Mouse (Mus musculus) intestine, embryonic 14.5 days (tissue): ENCODE data around the gene Plekhb2. TPM values are rescaled to one million over a fixed set of nuclear protein-coding genes. Genes with fewer than 3 reads are reported as not detected.

Experiments used
- ATAC-seq: fragments of 200-750 bp; cut with Nextera tagmentation; replicated peaks from 2 replicates; pipeline ENCODE4 v1.8.0; 2017; ENCODE audit warnings: low read depth, moderate number of reproducible peaks, moderate TSS enrichment, moderate library complexity; ENCODE audit not compliant: low FRiP score, low TSS enrichment
- DNase-seq: peaks from one replicate; pipeline ENCODE4 v3.0.0-alpha.2; 2018; ENCODE audit warnings: low spot score
- H3K27ac ChIP-seq: fragments of 300-500 bp; sonication (generic); 2 replicates; pipeline ENCODE4 v1.5.1; 2014; ENCODE audit warnings: low read depth, mild to moderate bottlenecking, control low read depth
- H3K27me3 ChIP-seq: fragments of 300-500 bp; sonication (generic); replicated peaks from 2 replicates; pipeline ENCODE4 v1.6.1; 2014; ENCODE audit warnings: low read length, control low read depth; ENCODE audit not compliant: control insufficient read depth, insufficient read depth
- H3K36me3 ChIP-seq: fragments of 300-500 bp; sonication (generic); 2 replicates; pipeline ENCODE4 v1.6.1; 2014; ENCODE audit warnings: low read length, control low read depth; ENCODE audit not compliant: control insufficient read depth, insufficient read depth
- H3K4me1 ChIP-seq: fragments of 300-500 bp; sonication (generic); replicated peaks from 2 replicates; pipeline ENCODE4 v1.6.1; 2014; ENCODE audit warnings: low read length, control low read depth, mixed read lengths; ENCODE audit not compliant: control insufficient read depth, insufficient read depth
- H3K4me2 ChIP-seq: fragments of 300-500 bp; sonication (generic); 2 replicates; pipeline ENCODE4 v1.6.1; 2014; ENCODE audit warnings: low read length
- H3K4me3 ChIP-seq: fragments of 300-500 bp; sonication (generic); 2 replicates; pipeline ENCODE4 v1.5.1; 2014; ENCODE audit warnings: low read depth, low read length, control low read depth, mixed read lengths
- H3K9ac ChIP-seq: fragments of 300-500 bp; sonication (generic); 2 replicates; pipeline ENCODE4 v1.6.1; 2014; ENCODE audit warnings: mild to moderate bottlenecking, low read length
- H3K9me3 ChIP-seq: fragments of 300-500 bp; sonication (generic); 2 replicates; pipeline ENCODE4 v1.6.1; 2016; ENCODE audit warnings: low read length, control low read depth; ENCODE audit not compliant: control insufficient read depth
- WGBS: fragments of 180-500 bp; shearing (Covaris S2); extraction: QIAGEN DNeasy Blood & Tissue Kit; methylation state at CpG from one replicate; pipeline ENCODE4 v1.1.7; 2014; 5-methylcytosine and 5-hydroxymethylcytosine counted together
- polyA plus RNA-seq: library from polyadenylated mRNA; unstranded; fragments of >200 nt; fragmentation: Nextera tagmentation; extraction: Ambion mirVana; gene quantifications from 2 replicates; pipeline ENCODE4 v1.2.1, GENCODE M21; 2014

Plekhb2 gene
- polyA plus RNA-seq, 1 experiment from 2014 or later, result 56.1 TPM

- ATAC-seq, result no peak
- H3K27ac ChIP-seq, result no peak overlapping the region
- no peak for DNase-seq
Measured at GRCm38 (mm10) chr1:34892466-34892865, 42.7 kb downstream of the Plekhb2 start.

GRCm38 (mm10) chr1:34893331-34893730, 43.6 kb downstream of the Plekhb2 start:
- ATAC-seq, result no peak
- DNase-seq, result no peak
- Histone ChIP-seq H3K27me3 (no peaks in the 10 kb centered on the region), H3K9me3 (no peaks in the 10 kb centered on the region), H3K4me3 (no peak overlapping the region), H3K27ac (no peak overlapping the region), H3K9ac (no peak overlapping the region), H3K4me2 (no peak overlapping the region), H3K36me3 (no peaks in the 10 kb centered on the region), H3K4me1 (no peaks in the 10 kb centered on the region)
- 90% methylated on average over 4 of the region's 4 CpGs for WGBS

More at GRCm38 (mm10) chr1:34892466-34892865, 42.7 kb downstream of the Plekhb2 start:
- Histone ChIP-seq H3K27me3 (no peaks in the 10 kb centered on the region), H3K9me3 (no peaks in the 10 kb centered on the region), H3K4me1 (no peaks in the 10 kb centered on the region), H3K9ac (no peak overlapping the region), H3K4me3 (no peak overlapping the region), H3K4me2 (no peak overlapping the region), H3K36me3 (no peaks in the 10 kb centered on the region)
- WGBS, result 47% methylated on average over 3 of the region's 3 CpGs

- H3K4me2 ChIP-seq, result no peak overlapping the region
Measured at GRCm38 (mm10) chr1:34893831-34894230, 44.1 kb downstream of the Plekhb2 start.

GRCm38 (mm10) chr1:34896102-34896501, 46.3 kb downstream of the Plekhb2 start:
- Histone ChIP-seq H3K27ac (no peak overlapping the region), H3K4me1 (no peaks in the 10 kb centered on the region), H3K36me3 (no peaks in the 10 kb centered on the region), H3K4me3 (no peak overlapping the region), H3K4me2 (no peak overlapping the region), H3K9ac (no peak overlapping the region), H3K27me3 (no peaks in the 10 kb centered on the region), H3K9me3 (no peaks in the 10 kb centered on the region)
- WGBS, result 82% methylated on average over 5 of the region's 5 CpGs
- no peak for ATAC-seq
- DNase-seq, result no peak

More at GRCm38 (mm10) chr1:34893831-34894230, 44.1 kb downstream of the Plekhb2 start:
- no peaks in the 10 kb centered on the region for H3K4me1 ChIP-seq
- no peak overlapping the region for H3K27ac ChIP-seq
- DNase-seq, result no peak
- WGBS, result 67% methylated on average over 6 of the region's 6 CpGs
- ATAC-seq, result no peak
- no peaks in the 10 kb centered on the region for H3K36me3 ChIP-seq
- H3K4me3 ChIP-seq, result no peak overlapping the region
- H3K9ac ChIP-seq, result no peak overlapping the region
- H3K27me3 ChIP-seq, result no peaks in the 10 kb centered on the region
- no peaks in the 10 kb centered on the region for H3K9me3 ChIP-seq

GRCm38 (mm10) chr1:34896898-34897297, 47.1 kb downstream of the Plekhb2 start:
- DNase-seq (no peak), ATAC-seq (no peak)
- Histone ChIP-seq H3K4me2 (no peak overlapping the region), H3K27ac (no peak overlapping the region), H3K27me3 (no peaks in the 10 kb centered on the region), H3K9ac (no peak overlapping the region), H3K4me3 (no peak overlapping the region), H3K36me3 (no peaks in the 10 kb centered on the region), H3K4me1 (no peaks in the 10 kb centered on the region), H3K9me3 (no peaks in the 10 kb centered on the region)
- 59% methylated on average over 4 of the region's 4 CpGs for WGBS

- no peaks in the 10 kb centered on the region for H3K4me1 ChIP-seq
- no peaks in the 10 kb centered on the region for H3K27me3 ChIP-seq
- H3K4me3 ChIP-seq, result no peak overlapping the region
- DNase-seq (no peak), ATAC-seq (no peak)
- peaks cover 17% of the 10 kb centered on the region for H3K9me3 ChIP-seq
- H3K4me2 ChIP-seq, result no peak overlapping the region
- H3K9ac ChIP-seq, result no peak overlapping the region
- no peaks in the 10 kb centered on the region for H3K36me3 ChIP-seq
- WGBS, result 89% methylated on average over 15 of the region's 15 CpGs
- H3K27ac ChIP-seq, result no peak overlapping the region
Measured at GRCm38 (mm10) chr1:34928656-34929055, 78.9 kb downstream of the Plekhb2 start.

Other genes with a start within 250 kb of the Plekhb2 start
- 68.0 and 68.6 TPM in 2 replicates for gene Fam168b, start 6.9 kb upstream of the Plekhb2 start, polyA plus RNA-seq